Mouse (Mus musculus): ENCODE results near the gene Tsga10ip. TPM values are rescaled to one million over a fixed set of nuclear protein-coding genes. Genes with fewer than 3 reads are reported as not detected.
A peak's percentile ranks its signal among the peaks of the same experiment; 100 is the strongest.
"Not testable (repeated sequence)": the region's sequence is repeated elsewhere in the genome, so short reads cannot be mapped to it uniquely, and the experiment has no call there.

Tsga10ip gene
- total and polyA plus RNA-seq, 2 experiments from 2014 or later = 0.08 to 0.43 TPM

DNA sequence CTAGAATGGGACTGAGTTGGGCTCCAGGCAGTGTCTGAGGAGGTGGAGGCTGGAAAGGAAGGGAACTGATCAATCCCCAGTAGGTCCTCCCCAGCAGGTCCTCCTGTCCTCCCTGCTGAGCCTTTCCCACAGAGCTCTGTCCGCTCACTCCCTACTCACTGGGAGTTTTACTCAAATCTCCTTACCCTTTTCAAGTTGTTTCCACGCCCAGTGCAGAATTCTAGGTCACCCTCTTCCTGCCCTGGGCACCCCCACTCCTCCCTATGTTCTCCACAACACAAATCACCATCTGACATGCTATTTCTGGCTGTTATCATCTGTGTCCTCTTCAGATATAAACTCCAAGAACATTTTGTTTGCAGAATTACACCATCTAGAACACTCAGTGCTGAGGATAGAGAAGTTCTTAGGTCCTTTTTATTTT, 12.2 kb upstream of the Tsga10ip start:
- Histone ChIP-seq H3K9me3 (ENCODE audit: low read length) (no peaks in the 10 kb centered on the region), H3K27me3 (ENCODE audit: insufficient read depth, low read length) (no peaks in the 10 kb centered on the region), H3K4me1 (ENCODE audit: insufficient read depth) (no peaks in the 10 kb centered on the region), H3K27ac (ENCODE audit: low read depth, low read length) (no peak overlapping the region), H3K4me3 (ENCODE audit: low read depth, low read length) (no peak overlapping the region), H3K4me2 (ENCODE audit: low read depth) (no peak overlapping the region), H3K36me3 (ENCODE audit: insufficient read depth) (peaks cover 5% of the 10 kb centered on the region), H3K9ac (no peak overlapping the region)
- DNase-seq (no peak), ATAC-seq (no peak)
- WGBS = 61% methylated on average over 2 of the region's 2 CpGs
- TF ChIP-seq CTCF (IDR thresholded peaks at IDR 0.05; ENCODE audit: low read depth) = no peak

DNA sequence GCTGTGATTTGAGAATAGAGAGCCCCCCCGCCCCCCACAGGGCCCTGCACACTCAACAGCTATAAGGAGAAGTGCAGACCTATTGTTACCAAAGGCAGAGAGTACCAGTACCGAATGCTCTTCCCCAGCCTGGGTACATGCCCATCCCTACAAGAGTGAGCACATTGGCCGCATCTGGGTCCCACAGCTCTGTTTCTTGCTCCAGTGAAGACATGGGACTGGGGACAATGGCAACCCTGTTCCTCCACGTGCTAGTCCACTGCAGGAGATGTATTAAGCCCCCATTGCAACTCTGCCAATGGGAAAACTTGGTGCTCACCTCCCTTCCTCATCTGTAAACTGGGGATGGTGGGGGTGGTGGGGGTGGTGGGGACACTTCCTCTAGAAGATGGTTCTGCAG, 11.5 kb upstream of the Tsga10ip start:
- H3K4me1 ChIP-seq (ENCODE audit: insufficient read depth) = no peaks in the 10 kb centered on the region
- WGBS = 71% methylated on average over 4 of the region's 4 CpGs

DNA sequence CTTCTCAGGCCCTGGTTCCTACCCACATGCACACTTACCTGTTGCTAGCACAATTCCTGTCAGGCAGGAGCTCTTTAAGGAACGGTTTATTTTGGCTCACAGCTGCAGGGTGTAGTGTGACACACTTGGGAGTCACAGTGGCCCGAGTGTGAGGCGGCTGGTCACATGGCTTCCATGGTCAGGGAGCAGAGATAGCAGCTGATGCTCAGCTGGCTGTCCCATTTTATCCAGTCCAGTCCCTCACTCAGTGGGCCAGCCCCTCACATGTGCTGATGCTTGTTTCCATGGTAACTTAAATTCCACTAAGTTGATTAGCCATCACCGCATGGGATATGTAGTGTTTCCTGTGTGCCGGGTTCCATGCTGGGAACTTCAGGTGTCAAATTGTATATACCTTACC, 9.6 kb upstream of the Tsga10ip start:
- 64% methylated on average over 5 of the region's 5 CpGs for WGBS
- Histone ChIP-seq H3K27me3 (ENCODE audit: insufficient read depth, low read length) (no peaks in the 10 kb centered on the region), H3K9me3 (ENCODE audit: low read length) (no peaks in the 10 kb centered on the region)

More for the DNA sequence above, 11.5 kb upstream of the Tsga10ip start:
- ATAC-seq = no peak
- Histone ChIP-seq H3K4me3 (ENCODE audit: low read depth, low read length) (no peak overlapping the region), H3K4me2 (ENCODE audit: low read depth) (no peak overlapping the region), H3K27me3 (ENCODE audit: insufficient read depth, low read length) (no peaks in the 10 kb centered on the region), H3K9ac (no peak overlapping the region), H3K9me3 (ENCODE audit: low read length) (no peaks in the 10 kb centered on the region), H3K27ac (ENCODE audit: low read depth, low read length) (no peak overlapping the region), H3K36me3 (ENCODE audit: insufficient read depth) (no peaks in the 10 kb centered on the region)
- TF ChIP-seq CTCF (IDR thresholded peaks at IDR 0.05; ENCODE audit: low read depth) = no peak
- no peak for DNase-seq

DNA sequence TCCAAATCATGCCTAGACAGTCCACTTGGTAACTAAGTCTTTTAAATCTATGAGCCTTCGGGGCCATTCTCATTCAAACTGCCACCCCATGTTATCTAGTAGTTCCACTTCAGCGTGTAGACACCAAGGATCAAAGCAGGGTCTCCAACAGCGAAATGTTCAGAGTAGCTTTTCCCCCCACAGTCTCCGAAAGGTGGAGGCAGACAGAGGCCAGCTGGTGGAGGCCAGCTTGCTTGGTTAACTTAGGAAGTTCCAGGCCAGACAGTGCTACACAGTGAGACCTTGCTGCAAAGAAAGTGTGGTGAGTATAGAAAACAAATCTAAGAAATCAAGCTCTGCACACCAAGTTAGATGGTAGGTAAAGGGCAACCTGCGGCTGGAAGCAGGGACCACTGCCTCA, 8.3 kb upstream of the Tsga10ip start:
- Histone ChIP-seq H3K36me3 (ENCODE audit: insufficient read depth) (no peaks in the 10 kb centered on the region), H3K4me3 (ENCODE audit: low read depth, low read length) (no peak overlapping the region), H3K27me3 (ENCODE audit: insufficient read depth, low read length) (no peaks in the 10 kb centered on the region), H3K4me1 (ENCODE audit: insufficient read depth) (peaks cover 4% of the 10 kb centered on the region; the same call in 1 of the 2 replicates), H3K27ac (ENCODE audit: low read depth, low read length) (no peak overlapping the region), H3K9me3 (ENCODE audit: low read length) (no peaks in the 10 kb centered on the region), H3K4me2 (ENCODE audit: low read depth) (no peak overlapping the region), H3K9ac (no peak overlapping the region)
- DNase-seq (no peak), ATAC-seq (no peak)
- TF ChIP-seq CTCF (IDR thresholded peaks at IDR 0.05; ENCODE audit: low read depth) = no peak
- 92% methylated on average over 5 of the region's 5 CpGs for WGBS

More for the DNA sequence above, 9.6 kb upstream of the Tsga10ip start:
- Histone ChIP-seq H3K9ac (no peak overlapping the region), H3K36me3 (ENCODE audit: insufficient read depth) (no peaks in the 10 kb centered on the region), H3K4me2 (ENCODE audit: low read depth) (no peak overlapping the region), H3K27ac (ENCODE audit: low read depth, low read length) (no peak overlapping the region), H3K4me1 (ENCODE audit: insufficient read depth) (no peaks in the 10 kb centered on the region; the same call in 1 of the 2 replicates), H3K4me3 (ENCODE audit: low read depth, low read length) (no peak overlapping the region)
- TF ChIP-seq CTCF (IDR thresholded peaks at IDR 0.05; ENCODE audit: low read depth) = no peak
- ATAC-seq (no peak), DNase-seq (no peak)

DNA sequence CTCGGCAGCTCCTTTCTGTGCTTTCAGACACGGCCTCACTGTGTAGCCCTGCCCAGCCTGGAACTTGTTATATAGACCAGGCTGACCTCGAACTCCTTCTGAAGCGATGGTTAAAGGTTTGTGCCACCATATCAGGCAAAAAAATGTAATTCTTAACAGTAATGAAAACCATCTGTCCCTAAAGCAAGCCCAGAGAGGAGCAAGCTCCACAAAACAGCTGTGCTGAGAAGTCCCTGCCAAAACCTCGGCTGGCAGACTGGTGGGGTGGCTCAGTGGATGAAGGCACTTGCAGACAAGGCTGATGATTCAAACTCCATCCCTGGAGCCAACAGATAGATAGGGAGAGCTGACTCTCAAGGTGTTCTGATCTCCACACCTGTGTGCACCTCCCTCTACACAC, 6.7 kb upstream of the Tsga10ip start:
- Histone ChIP-seq H3K9me3 (ENCODE audit: low read length) (no peaks in the 10 kb centered on the region), H3K4me2 (ENCODE audit: low read depth) (no peak overlapping the region), H3K9ac (no peak overlapping the region), H3K27me3 (ENCODE audit: insufficient read depth, low read length) (no peaks in the 10 kb centered on the region), H3K36me3 (ENCODE audit: insufficient read depth) (no peaks in the 10 kb centered on the region), H3K4me3 (ENCODE audit: low read depth, low read length) (no peak overlapping the region), H3K27ac (ENCODE audit: low read depth, low read length) (no peak overlapping the region), H3K4me1 (ENCODE audit: insufficient read depth) (peaks cover 4% of the 10 kb centered on the region; the same call in 1 of the 2 replicates)
- DNase-seq = no peak
- 76% methylated on average over 5 of the region's 5 CpGs for WGBS
- TF ChIP-seq CTCF (IDR thresholded peaks at IDR 0.05; ENCODE audit: low read depth) = no peak
- no peak for ATAC-seq

DNA sequence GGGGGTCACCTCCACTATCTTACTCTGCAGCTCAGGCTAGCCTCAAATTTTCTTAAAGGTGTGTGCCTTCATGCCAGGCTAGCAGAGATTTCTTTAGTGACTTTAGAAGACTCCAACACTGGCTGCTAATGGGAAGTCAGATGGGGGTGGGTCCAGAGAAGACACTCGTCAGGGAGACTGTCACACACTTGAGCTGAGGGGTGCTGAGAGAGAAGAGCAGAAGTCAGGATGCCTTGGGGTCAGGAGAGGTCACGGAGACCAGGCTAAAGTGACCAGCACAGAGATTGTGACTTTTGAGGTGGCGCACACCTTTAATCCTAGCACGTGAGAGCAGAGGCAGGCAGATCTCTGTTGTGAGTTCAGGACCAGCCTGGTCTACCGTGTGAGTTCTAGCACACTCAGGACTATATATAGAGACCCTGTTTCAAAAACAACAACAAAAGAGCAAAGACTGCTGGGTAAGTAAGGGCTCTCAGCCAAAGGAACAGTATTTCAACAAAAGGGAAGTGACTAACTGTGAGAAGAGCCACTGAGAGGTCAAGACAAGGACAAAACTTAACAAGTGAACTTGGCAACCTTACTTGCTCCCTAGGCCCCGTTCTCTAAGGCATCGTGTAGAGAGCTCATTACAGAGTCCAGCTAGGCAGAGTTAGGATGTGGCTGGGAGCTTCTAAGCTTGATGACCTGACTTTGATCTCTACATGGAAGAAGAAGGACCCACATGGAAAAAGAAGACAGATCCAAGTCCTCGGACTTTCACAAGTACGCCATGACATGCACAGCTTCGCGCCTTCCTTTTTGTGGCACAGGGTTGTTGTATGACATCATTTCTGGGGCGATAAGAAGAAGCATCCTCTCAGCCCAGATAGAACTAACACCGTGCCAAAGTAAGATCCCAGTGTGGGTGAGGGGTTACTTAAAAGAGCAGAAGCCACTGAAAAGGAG, 6.0 kb upstream of the Tsga10ip start:
- no peak for TF ChIP-seq CTCF (IDR thresholded peaks at IDR 0.05; ENCODE audit: low read depth)
- Histone ChIP-seq H3K4me1 (ENCODE audit: insufficient read depth) (peaks cover 4% of the 10 kb centered on the region; the same call in 1 of the 2 replicates), H3K4me3 (ENCODE audit: low read depth, low read length) (no peak overlapping the region), H3K27me3 (ENCODE audit: insufficient read depth, low read length) (no peaks in the 10 kb centered on the region), H3K9me3 (ENCODE audit: low read length) (no peaks in the 10 kb centered on the region), H3K9ac (no peak overlapping the region), H3K4me2 (ENCODE audit: low read depth) (no peak overlapping the region), H3K36me3 (ENCODE audit: insufficient read depth) (no peaks in the 10 kb centered on the region), H3K27ac (ENCODE audit: low read depth, low read length) (no peak overlapping the region)
- ATAC-seq = no peak
- no peak for DNase-seq
- 85% methylated on average over 13 of the region's 13 CpGs for WGBS

DNA sequence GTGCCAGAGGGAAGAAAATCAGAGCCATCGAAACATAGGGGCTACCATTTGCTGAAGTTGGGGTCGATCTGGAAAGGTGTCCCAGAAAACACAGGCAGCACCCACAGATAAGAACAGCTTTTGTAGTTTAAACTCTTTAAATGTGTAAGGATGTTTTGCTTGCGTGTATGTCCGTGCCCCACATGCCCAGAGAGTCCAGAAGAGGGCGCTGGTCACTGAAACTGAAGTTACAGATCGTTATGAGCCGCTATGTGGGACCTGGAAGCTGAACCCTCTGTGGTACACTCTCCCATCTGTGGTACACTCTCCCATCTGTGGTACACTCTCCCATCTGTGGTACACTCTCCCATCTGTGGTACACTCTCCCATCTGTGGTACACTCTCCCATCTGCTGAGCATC, 4.8 kb upstream of the Tsga10ip start:
- H3K27me3 ChIP-seq (ENCODE audit: insufficient read depth, low read length) = no peaks in the 10 kb centered on the region
- no peaks in the 10 kb centered on the region for H3K9me3 ChIP-seq (ENCODE audit: low read length)
- peak; percentile 67 for TF ChIP-seq CTCF (IDR thresholded peaks at IDR 0.05; ENCODE audit: low read depth)
- peaks cover 4% of the 10 kb centered on the region; the same call in 1 of the 2 replicates for H3K4me1 ChIP-seq (ENCODE audit: insufficient read depth)
- peak overlapping the region; percentile 46 for H3K4me3 ChIP-seq (ENCODE audit: low read depth, low read length)
- peak; percentile 73 for DNase-seq
- H3K27ac ChIP-seq (ENCODE audit: low read depth, low read length) = peak overlapping the region; percentile 92
- 10% methylated on average over 7 of the region's 7 CpGs for WGBS
- H3K4me2 ChIP-seq (ENCODE audit: low read depth) = peak overlapping the region; percentile 56
- no peaks in the 10 kb centered on the region for H3K36me3 ChIP-seq (ENCODE audit: insufficient read depth)
- ATAC-seq = peak; percentile 76
- peak overlapping the region; percentile 48 for H3K9ac ChIP-seq

DNA sequence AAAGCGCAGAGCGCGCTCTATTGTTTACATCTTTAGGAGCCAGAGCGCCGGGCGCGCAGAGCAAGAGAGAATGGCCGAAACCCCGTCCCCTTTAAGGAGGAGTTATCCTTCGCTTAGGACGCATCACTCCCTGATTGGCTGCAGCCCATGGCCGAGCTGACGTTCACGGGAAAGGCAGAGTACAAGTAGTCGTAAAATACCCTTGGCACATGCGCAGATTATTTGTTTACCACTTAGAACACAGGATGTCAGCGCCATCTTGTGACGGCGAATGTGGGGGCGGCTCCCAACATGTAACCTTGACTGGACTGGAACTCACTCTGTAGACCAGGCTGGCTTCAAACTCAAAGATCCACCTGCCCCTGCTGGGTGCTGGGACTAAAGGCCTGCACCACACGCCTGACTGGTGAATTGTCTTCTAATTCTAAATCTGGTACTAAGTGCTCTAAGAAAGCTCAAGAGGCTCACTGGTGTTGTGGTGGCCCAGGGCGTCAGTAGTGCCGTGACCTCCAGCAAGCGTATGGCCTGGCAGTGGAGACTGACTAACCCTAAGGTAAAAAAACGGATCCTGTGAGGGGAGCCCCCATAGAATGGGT, 4.3 kb upstream of the Tsga10ip start:
- not testable (repeated sequence) for H3K9me3 ChIP-seq (ENCODE audit: low read length); H3K27me3 ChIP-seq (ENCODE audit: insufficient read depth, low read length); H3K36me3 ChIP-seq (ENCODE audit: insufficient read depth); H3K4me1 ChIP-seq (ENCODE audit: insufficient read depth)
- 5% methylated on average over 22 of the region's 25 CpGs for WGBS
- DNase-seq (peak; percentile 71), ATAC-seq (peak; percentile 84)
- H3K27ac ChIP-seq (ENCODE audit: low read depth, low read length) = peak overlapping the region; percentile 92
- H3K4me3 ChIP-seq (ENCODE audit: low read depth, low read length) = peak overlapping the region; percentile 46
- H3K9ac ChIP-seq = peak overlapping the region; percentile 48
- peak overlapping the region; percentile 56 for H3K4me2 ChIP-seq (ENCODE audit: low read depth)
